Mouse (Mus musculus) neural tube, embryonic 14.5 days (tissue): ENCODE results near the gene Hoxd3. TPM values are rescaled to one million over a fixed set of nuclear protein-coding genes. Genes with fewer than 3 reads are reported as not detected.

Source experiments
- ATAC-seq: fragments of 200-750 bp; cut with Nextera tagmentation; 2 replicates; pipeline ENCODE4 v1.8.0; 2017; ENCODE audit warnings: low read depth, mild to moderate bottlenecking, moderate TSS enrichment, moderate library complexity
- H3K27ac ChIP-seq: fragments of 300-500 bp; sonication (generic); 2 replicates; pipeline ENCODE4 v1.5.1; 2014; ENCODE audit warnings: low read depth, mild to moderate bottlenecking, control low read depth, low read length, moderate library complexity, mixed read lengths
- H3K27me3 ChIP-seq: fragments of 300-500 bp; sonication (generic); 2 replicates; pipeline ENCODE4 v1.6.1; 2014; ENCODE audit warnings: low read length; ENCODE audit not compliant: control insufficient read depth, insufficient read depth
- H3K36me3 ChIP-seq: fragments of 300-500 bp; sonication (generic); 2 replicates; pipeline ENCODE4 v1.6.1; 2014; ENCODE audit warnings: low read length, mixed read lengths; ENCODE audit not compliant: control insufficient read depth, insufficient read depth
- H3K4me1 ChIP-seq: fragments of 300-500 bp; sonication (generic); 2 replicates; pipeline ENCODE4 v1.6.1; 2014; ENCODE audit warnings: low read length; ENCODE audit not compliant: control insufficient read depth, insufficient read depth
- H3K4me2 ChIP-seq: fragments of 300-500 bp; sonication (generic); 2 replicates; pipeline ENCODE4 v1.6.1; 2014; ENCODE audit warnings: mild to moderate bottlenecking, low read depth, low read length, control low read depth
- H3K4me3 ChIP-seq: fragments of 300-500 bp; sonication (generic); 2 replicates; pipeline ENCODE4 v1.5.1; 2014; ENCODE audit warnings: low read depth, low read length, control low read depth, mixed read lengths
- H3K9ac ChIP-seq: fragments of 300-500 bp; sonication (generic); replicated peaks from 2 replicates; pipeline ENCODE4 v1.6.1; 2014; ENCODE audit warnings: low read depth, mild to moderate bottlenecking, control low read depth, low read length, mixed read lengths
- H3K9me3 ChIP-seq: fragments of 300-500 bp; sonication (generic); 2 replicates; pipeline ENCODE4 v1.6.1; 2016; ENCODE audit warnings: low read length; ENCODE audit not compliant: control insufficient read depth
- WGBS: fragments of 180-500 bp; shearing (Covaris S2); extraction: QIAGEN DNeasy Blood & Tissue Kit; methylation state at CpG from one replicate; pipeline ENCODE4 v1.1.7; 2014; 5-methylcytosine and 5-hydroxymethylcytosine counted together
- polyA plus RNA-seq: library from polyadenylated mRNA; unstranded; fragments of >200 nt; fragmentation: Nextera tagmentation; extraction: Ambion mirVana; gene quantifications from 2 replicates; pipeline ENCODE4 v1.2.1, GENCODE M21; 2014

The Hoxd3 gene
- polyA plus RNA-seq, 1 experiment from 2014 or later: 13.5 TPM

DNA sequence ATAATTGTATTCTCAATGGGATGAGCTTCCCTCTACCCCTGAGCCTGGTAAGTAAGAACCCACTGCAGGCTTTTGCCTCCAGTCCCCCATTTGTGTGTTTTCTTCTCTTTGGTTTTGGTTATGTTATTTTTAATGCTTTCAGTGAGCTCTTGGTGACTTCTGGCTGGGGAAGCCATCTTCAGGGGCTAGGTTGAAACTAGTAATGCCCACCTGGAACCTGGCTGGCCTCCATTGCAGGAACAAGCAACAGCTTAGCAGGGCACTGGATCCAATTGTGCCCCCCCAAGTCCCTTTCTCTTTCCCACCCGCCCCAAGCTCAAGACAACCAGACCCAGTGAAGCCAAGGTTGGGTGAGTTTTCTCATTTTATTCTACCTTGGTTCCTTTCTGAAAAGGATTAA is 16.3 kb upstream of the Hoxd3 start:
- Histone ChIP-seq H3K27ac (no peak overlapping the region; the same call in 1 of the 2 replicates), H3K9ac (no peak overlapping the region; the same call in 1 of the 2 replicates), H3K4me2 (peak overlapping the region; percentile 74; the same call in 1 of the 2 replicates), H3K4me3 (peak overlapping the region; percentile 39; the same call in 1 of the 2 replicates), H3K27me3 (peaks cover 7% of the 10 kb centered on the region; the same call in 1 of the 2 replicates), H3K36me3 (no peaks in the 10 kb centered on the region), H3K9me3 (no peaks in the 10 kb centered on the region), H3K4me1 (peaks cover 5% of the 10 kb centered on the region; the same call in 1 of the 2 replicates)
- WGBS: 10% methylated on average over 1 of the region's 1 CpGs
- no peak for ATAC-seq

DNA sequence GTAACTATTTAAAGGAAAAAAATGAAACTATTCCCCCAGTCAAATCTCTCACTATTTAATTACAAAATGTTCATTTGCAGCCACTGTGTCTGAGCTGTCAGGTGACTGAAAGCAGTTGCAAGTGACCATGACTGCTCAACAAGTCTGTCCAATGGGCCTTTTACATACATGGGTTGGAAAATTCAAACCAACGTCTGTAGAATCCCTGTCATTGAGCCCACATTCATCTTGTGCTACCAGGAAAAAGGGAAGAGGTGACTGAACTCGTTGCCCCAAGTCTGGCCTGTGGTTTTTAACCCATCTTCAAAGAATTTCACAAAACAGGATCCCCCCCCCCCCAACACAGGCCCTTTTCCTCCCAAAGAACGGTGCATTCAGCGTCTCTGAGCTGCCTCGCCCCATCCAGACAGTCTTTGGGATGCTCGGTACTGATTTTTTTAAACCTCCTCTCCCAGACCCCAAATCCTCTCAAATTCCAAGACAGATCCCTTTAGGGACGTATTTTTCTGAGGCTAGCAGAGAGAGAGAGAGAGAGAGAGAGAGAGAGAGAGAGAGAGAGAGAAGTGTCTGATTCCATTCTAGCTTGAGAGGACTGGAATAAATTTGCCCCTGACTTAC is 15.8 kb upstream of the Hoxd3 start:
- peak overlapping the region; percentile 90; the same call in 1 of the 2 replicates for H3K27ac ChIP-seq
- peaks cover 5% of the 10 kb centered on the region; the same call in 1 of the 2 replicates for H3K4me1 ChIP-seq
- no peak for ATAC-seq
- peak overlapping the region; percentile 74 for H3K4me2 ChIP-seq
- H3K4me3 ChIP-seq: peak overlapping the region; percentile 39; the same call in 1 of the 2 replicates
- peak overlapping the region; percentile 92; the same call in 1 of the 2 replicates for H3K9ac ChIP-seq
- WGBS: 6% methylated on average over 7 of the region's 7 CpGs
- H3K9me3 ChIP-seq: no peaks in the 10 kb centered on the region
- H3K36me3 ChIP-seq: no peaks in the 10 kb centered on the region
- peaks cover 7% of the 10 kb centered on the region; the same call in 1 of the 2 replicates for H3K27me3 ChIP-seq

DNA sequence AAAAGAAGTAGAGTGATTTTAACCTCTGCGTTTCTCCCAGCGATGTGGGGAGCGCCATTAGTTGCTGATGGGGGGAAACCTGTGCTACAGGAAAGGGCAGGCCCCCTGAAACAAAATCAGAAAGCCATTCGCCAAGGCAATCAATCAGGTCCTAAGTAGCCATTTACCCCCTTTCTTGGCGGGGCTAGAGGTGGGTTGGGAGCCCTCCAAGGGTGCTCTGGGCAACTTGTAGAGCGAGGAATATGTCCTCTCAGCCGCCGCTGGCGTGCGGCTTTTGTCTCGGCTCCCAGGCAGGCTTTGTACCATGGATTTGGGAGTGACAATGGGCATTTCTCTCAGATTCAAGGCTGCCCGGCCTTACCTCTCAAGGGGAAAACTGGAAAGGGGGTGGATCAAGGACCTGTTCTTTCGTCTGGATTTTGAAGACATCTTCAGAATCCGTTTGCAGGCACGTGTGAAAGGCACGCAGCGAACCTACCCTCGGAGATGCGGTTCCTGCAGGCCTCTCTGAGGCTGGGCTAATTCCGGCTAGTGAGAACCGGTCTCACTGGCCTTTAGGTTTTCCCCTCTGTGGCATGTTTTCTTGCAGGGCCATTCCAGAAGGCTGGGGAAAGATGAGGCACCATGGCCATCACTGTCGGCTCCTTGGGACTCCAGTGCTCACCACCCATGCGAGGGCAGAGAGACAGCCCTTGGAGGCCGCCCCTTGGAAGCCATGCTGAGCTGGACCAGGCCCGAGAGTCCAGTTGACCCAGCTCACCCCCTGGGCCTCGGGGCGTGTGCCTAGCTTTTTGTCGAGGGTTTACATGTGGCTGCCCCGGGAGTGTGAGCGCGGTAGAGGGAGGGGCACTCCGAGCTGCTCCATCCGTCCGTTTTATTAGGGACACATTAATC is 15.0 kb upstream of the Hoxd3 start:
- H3K27me3 ChIP-seq: peaks cover 7% of the 10 kb centered on the region; the same call in 1 of the 2 replicates
- peaks cover 5% of the 10 kb centered on the region; the same call in 1 of the 2 replicates for H3K4me1 ChIP-seq
- H3K36me3 ChIP-seq: no peaks in the 10 kb centered on the region
- H3K4me2 ChIP-seq: peak overlapping the region; percentile 74
- peak overlapping the region; percentile 90 for H3K27ac ChIP-seq
- peak overlapping the region; percentile 92 for H3K9ac ChIP-seq
- 3% methylated on average over 34 of the region's 34 CpGs for WGBS
- ATAC-seq: peak; percentile 13; the same call in 1 of the 2 replicates
- H3K9me3 ChIP-seq: no peaks in the 10 kb centered on the region
- H3K4me3 ChIP-seq: peak overlapping the region; percentile 53; the same call in 1 of the 2 replicates

DNA sequence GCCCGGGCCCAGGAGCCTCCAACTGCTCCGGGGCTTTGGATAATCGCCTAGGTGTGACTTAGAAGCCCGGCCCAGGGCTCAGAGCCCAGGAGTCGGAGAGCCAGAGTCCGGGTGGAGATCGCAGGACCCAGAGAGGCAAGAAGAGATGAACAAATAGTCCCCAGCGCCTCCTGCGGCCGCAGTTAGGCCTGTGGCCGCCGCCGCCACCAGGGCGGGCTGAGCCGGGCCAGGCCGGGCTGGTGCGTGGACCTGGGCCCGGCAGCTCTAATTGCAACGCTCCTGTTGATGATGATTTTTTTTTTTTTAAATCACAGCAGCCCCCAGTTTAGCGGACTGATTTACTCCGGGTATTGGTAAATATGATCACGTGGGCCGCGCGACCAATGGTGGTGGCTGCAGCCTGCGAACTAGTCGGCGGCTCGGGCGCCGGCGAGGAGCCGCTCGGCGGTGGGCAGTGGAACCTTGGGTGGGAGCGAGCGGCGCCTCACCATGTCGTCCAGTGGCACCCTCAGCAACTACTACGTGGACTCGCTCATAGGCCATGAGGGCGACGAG is 14.1 kb upstream of the Hoxd3 start, which contains the start of gene Hoxd9:
TSS of gene Hoxd9 (plus strand) at position 161 of the 555 bp plus-strand sequence.
- H3K9me3 ChIP-seq: no peaks in the 10 kb centered on the region
- peak within 1 kb of the TSS; percentile 74 for H3K4me2 ChIP-seq
- H3K4me1 ChIP-seq: peaks cover 5% of the 10 kb centered on the region; the same call in 1 of the 2 replicates
- peak within 1 kb of the TSS; percentile 53 for H3K4me3 ChIP-seq
- WGBS: under 1% methylated on average over 40 of the region's 43 CpGs
- H3K36me3 ChIP-seq: no peaks in the 10 kb centered on the region
- peak within 1 kb of the TSS; percentile 90 for H3K27ac ChIP-seq
- H3K27me3 ChIP-seq: peaks cover 7% of the 10 kb centered on the region; the same call in 1 of the 2 replicates
- H3K9ac ChIP-seq: peak within 1 kb of the TSS; percentile 92
- peak; percentile 45 for ATAC-seq

DNA sequence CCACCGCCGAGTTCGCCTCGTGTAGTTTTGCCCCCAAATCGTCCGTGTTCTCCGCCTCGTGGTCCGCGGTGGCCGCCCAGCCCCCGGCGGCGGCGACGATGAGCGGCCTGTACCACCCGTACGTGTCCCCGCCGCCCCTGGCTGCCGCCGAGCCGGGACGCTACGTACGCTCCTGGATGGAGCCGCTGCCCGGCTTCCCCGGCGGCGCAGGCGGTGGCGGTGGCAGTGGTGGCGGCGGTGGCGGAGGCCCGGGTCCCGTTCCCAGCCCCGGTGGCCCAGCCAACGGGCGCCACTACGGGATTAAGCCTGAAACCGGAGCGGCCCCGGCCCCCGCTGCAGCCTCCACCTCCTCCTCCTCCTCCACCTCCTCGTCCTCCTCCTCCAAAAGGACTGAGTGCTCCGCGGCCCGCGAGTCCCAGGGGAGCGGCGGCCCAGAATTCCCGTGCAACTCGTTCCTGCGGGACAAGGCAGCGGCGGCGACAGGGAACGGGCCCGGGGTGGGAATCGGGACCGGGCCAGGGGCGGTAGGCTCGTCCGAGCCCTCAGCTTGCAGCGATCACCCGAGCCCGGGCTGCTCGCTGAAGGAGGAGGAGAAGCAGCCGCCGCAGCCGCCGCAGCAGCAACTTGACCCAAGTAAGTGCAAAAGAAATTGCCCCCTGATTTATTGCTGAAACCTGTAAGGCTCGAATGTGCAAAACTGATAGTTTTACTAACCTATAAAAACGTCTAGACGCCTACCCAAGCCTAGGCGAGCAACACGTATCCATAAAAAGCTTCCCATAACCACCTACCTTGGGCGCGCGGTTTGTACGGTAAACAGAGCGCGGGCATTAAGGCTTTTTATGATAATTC is 13.3 kb upstream of the Hoxd3 start:
- H3K36me3 ChIP-seq: no peaks in the 10 kb centered on the region
- peak; percentile 25 for ATAC-seq
- peak overlapping the region; percentile 53 for H3K4me3 ChIP-seq
- H3K9me3 ChIP-seq: no peaks in the 10 kb centered on the region
- peak overlapping the region; percentile 92 for H3K9ac ChIP-seq
- WGBS: under 1% methylated on average over 61 of the region's 86 CpGs
- peak overlapping the region; percentile 74 for H3K4me2 ChIP-seq
- peak overlapping the region; percentile 90 for H3K27ac ChIP-seq
- H3K4me1 ChIP-seq: peaks cover 9% of the 10 kb centered on the region; the same call in 1 of the 2 replicates
- H3K27me3 ChIP-seq: peaks cover 7% of the 10 kb centered on the region; the same call in 1 of the 2 replicates

DNA sequence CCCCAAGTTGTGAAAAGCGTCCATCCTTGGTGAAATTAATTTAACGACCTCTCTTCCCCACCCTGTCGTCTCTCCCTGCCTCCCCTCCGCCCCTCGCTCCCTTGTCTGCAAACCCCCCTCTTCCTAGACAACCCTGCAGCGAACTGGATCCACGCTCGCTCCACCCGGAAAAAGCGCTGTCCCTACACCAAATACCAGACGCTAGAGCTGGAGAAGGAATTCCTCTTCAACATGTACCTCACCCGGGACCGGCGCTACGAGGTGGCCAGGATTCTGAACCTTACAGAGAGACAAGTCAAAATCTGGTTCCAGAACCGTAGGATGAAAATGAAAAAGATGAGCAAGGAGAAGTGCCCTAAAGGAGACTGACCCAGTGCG is 12.7 kb upstream of the Hoxd3 start:
- H3K27me3 ChIP-seq: peaks cover 7% of the 10 kb centered on the region; the same call in 1 of the 2 replicates

DNA sequence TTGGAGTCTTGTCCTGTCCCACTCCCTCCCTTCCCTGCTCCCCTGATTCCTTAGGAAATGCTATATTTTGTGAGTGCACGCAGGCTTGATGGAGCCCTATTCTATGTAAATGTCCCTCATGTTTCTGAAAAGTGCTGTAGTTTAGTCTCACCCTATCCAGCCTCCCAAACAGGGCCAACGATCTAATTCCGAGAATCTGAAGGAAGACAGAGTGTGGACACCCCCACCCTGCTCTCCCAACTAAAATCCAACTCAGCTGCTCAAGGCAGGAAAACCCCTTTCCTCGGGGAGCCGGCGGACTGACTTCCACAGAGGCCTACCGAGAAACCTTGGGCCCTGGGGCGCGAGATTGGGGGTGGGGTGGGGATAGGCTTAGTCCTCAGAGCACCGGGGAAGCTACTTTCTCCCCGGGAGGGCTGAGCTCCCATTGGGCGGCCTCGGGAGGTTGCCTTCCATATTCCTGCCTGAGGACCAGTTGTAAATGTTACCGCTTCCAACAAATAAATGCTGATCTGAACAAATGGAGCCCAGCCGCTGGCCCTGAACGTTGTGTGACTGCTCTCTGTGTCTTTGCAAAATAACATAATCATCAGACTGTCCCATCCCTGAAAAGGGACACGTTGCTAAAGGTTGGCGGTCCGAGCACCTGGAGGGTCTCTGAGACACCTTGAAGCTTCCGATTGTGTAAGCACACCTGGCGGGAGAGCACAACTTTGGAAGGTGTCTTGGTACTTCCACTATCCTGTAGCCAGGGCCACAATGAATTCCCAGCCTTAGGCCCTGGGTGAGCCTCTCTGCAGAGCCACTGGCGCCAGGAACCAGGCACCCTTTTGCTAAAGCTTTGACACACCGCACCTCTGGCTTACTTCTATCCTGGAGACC is 11.8 kb upstream of the Hoxd3 start:
- H3K27me3 ChIP-seq: peaks cover 5% of the 10 kb centered on the region; the same call in 1 of the 2 replicates
- WGBS: 7% methylated on average over 23 of the region's 23 CpGs
- H3K4me1 ChIP-seq: peaks cover 15% of the 10 kb centered on the region; the same call in 1 of the 2 replicates
- H3K9ac ChIP-seq: peak overlapping the region; percentile 92
- peak overlapping the region; percentile 90 for H3K27ac ChIP-seq
- no peaks in the 10 kb centered on the region for H3K9me3 ChIP-seq
- H3K36me3 ChIP-seq: no peaks in the 10 kb centered on the region
- ATAC-seq: no peak
- peak overlapping the region; percentile 53 for H3K4me3 ChIP-seq
- H3K4me2 ChIP-seq: peak overlapping the region; percentile 74

More for the DNA sequence above, 12.7 kb upstream of the Hoxd3 start:
- ATAC-seq: 0 out of 2 replicates have a peak, but pooled peaks have one; percentile 9
- H3K27ac ChIP-seq: peak overlapping the region; percentile 90
- H3K4me1 ChIP-seq: peaks cover 15% of the 10 kb centered on the region; the same call in 1 of the 2 replicates
- 3% methylated on average over 17 of the region's 17 CpGs for WGBS
- no peaks in the 10 kb centered on the region for H3K36me3 ChIP-seq
- H3K9me3 ChIP-seq: no peaks in the 10 kb centered on the region
- H3K4me3 ChIP-seq: peak overlapping the region; percentile 53
- H3K9ac ChIP-seq: peak overlapping the region; percentile 92
- H3K4me2 ChIP-seq: peak overlapping the region; percentile 74
